Mouse (Mus musculus): ENCODE measurements around the gene Sctr.

Gene Sctr

DNA sequence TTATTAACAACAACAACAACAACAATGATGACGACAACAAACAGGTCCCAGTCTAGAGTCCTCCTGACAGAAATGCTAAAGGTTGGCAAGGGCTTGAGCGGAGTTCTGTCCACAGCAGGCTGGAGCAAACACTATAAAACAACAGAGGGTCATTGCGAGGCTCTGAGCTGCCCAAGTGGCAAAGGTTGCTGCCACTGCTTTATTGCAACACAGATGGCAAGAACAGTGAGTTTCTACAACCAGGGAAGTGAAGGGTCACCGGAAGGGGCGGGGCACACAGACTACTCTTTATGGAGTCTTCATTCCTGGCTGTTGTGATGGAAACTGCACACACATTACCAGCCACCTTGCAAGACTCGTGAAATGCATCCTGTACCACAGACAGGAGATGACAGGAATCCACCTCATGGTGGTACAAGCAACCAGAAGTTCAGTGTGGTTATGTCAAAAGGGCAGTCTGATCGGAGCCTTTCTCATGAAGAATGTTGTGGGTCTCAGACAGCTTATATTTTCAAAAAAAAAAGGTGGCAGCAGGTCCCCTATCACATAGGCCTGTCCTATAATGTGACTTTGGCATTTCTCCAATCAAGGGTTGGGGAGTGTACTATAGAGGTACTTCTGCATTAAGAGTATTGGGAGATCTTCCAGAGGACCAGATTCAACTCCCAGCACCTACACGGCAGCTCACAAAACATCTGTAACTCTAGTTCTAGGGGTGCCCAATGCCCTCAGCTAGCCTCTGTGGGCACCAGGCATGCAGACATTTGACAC is 93.9 kb downstream of the Sctr start:
- CTCF ChIA-PET, result no interaction called here

DNA sequence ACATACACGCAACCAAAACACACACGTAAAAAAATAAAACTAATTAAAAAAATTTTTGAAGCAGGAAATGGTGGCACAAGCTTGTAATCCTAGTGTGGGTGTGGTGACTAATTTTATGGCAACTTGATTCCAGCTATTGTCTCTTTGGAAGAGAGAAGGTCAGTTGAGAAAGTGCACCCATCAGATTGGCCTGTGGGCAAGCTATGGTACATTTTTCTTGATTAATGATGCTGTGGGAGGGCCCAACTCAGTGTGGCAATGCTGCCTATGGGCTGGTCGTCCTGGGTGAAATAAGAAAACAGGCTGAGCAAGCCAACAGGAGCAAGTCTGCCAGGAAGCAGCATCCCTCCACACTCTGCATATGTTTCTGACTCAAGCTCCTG is 94.5 kb downstream of the Sctr start:
- CTCF ChIA-PET, result no interaction called here

DNA sequence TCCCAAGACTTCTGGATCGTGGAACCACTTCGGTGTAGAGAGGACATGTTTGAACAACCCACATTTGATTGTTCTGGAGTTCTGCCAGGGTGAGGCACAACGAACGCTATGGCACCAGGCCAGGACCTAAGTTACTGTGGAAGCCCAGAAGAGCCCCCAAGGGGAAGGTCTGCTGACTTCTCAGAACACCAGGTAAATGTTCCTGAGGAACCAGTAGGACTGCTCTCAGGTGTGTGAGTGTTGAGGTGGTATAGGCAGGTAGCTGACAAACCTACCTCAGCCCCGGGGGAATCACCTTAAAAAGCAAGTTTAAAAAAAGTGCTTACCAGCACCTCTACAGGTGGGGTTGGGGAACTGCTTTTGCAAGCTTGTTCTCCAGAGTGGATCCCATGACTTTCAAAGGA is 98.9 kb downstream of the Sctr start:
- CTCF ChIA-PET, result no interaction called here

DNA sequence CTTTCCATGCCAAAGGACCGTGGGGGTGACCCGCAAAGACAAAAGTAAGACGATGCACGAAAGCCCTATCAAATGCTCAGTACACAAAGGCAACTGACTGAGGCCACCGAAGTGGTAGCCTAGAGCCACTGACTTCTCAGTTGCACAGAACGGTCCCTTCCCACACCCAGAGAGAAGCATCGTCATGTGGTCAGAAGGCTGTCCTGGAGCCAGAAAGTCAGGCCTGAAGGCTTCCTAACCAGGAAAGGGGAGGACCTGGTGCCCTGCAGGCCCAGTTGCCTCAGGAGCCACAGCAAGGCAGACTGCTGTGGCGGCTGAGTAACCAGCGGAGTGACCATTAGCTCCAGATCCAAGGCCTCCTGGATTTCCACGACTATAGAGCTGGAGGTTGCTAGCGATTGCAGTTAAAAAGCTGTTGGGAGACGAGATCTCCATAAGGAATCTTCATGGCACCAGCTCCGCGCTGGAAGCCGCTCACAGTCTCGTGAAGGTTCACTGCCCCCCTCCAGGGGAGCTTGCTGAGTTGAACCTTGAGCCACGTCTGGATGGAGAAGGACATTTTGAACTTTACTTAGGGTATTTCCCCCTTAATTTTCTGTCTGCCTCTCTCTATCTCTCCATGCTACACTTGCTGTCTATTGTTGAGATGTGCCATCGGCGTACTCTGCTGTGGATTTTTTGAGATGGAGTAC is 103.2 kb downstream of the Sctr start:
- CTCF ChIA-PET, result no interaction called here

DNA sequence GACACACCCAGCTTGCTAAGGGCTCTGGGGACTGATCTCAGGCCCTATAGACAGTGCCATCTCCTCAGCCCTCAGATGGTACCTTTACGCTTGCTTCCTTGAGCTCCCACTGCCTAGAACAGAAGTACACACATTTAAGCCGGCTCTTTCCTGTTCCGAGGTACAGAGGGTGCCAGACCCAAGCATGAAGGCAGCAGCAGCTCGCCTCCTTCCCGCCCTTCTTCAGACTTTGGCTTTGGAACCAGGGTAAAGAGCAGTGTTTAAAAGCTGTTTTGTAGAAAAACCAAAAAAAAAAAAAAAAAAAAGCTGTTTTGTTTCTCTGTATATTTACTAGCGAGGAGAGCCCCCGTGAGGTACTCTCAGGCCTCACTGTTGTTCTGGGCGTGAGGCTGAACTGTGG is 105.1 kb downstream of the Sctr start:
- CTCF ChIA-PET, result no interaction called here

DNA sequence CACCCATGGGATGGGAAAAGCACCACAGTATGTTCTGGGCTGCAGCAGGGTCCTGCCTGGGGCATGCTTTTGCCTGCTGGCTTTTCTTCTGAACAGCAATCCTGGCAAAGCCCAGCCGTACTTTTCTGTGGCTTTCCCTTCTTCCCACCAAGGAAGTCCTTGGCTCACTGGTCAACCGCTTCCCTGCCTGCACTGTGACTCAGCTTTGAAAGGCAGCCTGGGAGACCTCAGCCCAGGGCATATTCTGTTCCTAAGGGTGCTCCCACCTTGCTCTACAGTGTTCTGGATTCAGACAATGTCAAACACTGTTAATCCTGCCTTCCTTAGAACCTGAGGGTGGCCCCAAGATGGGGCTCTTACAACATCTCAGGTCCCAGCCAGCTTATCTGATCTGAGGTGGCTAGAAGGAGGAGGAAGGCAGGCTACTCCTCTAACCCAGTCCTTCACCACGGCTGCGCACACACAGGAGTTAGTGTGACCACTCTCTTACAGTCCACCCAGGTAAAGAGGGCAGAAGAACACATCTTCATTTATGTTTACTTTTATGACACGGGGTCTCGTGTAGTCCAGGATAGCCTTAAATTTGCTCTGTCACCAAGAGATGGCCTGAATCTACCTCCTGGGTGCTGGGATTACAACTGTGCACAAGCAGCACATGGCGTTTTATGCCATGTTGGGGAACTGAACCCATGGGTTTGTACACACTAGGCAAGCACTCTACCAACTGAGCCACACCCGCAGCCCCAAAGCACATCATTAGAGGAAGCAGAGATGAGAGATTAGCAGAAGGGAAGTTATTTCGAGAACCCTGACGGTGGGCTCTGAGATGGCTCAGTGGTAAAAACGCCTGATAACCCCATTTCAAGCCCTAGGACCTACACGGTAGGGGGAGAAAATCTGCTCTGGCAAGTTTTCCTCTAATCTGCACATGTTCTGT is 105.8 kb downstream of the Sctr start:
- CTCF ChIA-PET, result no interaction called here

Measured in spleen, embryonic (tissue).